Mouse (Mus musculus): ENCODE data around the gene Yju2.

Yju2 gene

GRCm38 (mm10) chr17:56008356-56009087, 49.6 kb downstream of the Yju2 start:
- peak; percentile 96 for DNase-seq

GRCm38 (mm10) chr17:56009088-56009961, 50.4 kb downstream of the Yju2 start:
- peak; percentile 94 for DNase-seq

- DNase-seq, result no peak
Measured at GRCm38 (mm10) chr17:56009962-56010240, 51.0 kb downstream of the Yju2 start.

- DNase-seq, result no peak
Measured at GRCm38 (mm10) chr17:56010255-56010654, 51.4 kb downstream of the Yju2 start.

- peak; percentile 81 for DNase-seq
Measured at GRCm38 (mm10) chr17:56010681-56011080, 51.8 kb downstream of the Yju2 start.

- no peak for DNase-seq
Measured at GRCm38 (mm10) chr17:56011441-56011840, 52.5 kb downstream of the Yju2 start.

GRCm38 (mm10) chr17:56015293-56015692, 56.4 kb downstream of the Yju2 start:
- no peak for DNase-seq

GRCm38 (mm10) chr17:56016382-56016781, 57.5 kb downstream of the Yju2 start:
- no peak for DNase-seq

- no peak for DNase-seq
Measured at GRCm38 (mm10) chr17:56016793-56017785, 58.2 kb downstream of the Yju2 start.

- no peak for DNase-seq
Measured at GRCm38 (mm10) chr17:56017848-56018247, 58.9 kb downstream of the Yju2 start.

All from kidney, postnatal 14 days (tissue).